Mouse (Mus musculus): ENCODE measurements at regions not wholly inside any gene's neighbourhood (a gene's known extent, or its start where the extent isn't known, plus 50 kb on each side); places are given as distances from the start of the nearest gene placed in this dataset.
A peak's percentile ranks its signal among the peaks of the same experiment; 100 is the strongest.

DNA sequence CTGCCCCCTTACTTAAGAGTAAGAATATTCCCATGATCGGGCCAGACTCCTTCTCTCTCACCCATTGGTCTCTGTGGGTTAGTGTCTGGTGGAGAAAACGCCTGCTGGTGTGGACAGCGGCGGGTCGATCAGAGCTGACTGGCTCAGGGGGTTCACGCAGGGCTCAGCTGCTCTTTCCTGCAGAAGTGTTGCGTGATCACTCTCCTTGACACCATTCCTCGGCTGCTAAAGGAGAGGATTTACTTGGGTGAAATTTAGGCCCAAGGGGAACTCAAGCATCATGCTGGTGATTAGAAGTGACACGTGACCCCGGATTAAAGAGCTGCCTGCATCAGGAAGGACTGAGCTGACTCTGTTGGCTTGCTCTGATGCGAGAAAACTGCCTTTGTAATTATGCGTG is 240.9 kb downstream of the Gm826 start:
- no peak for ATAC-seq (ENCODE audit: low FRiP score)
- no peak for DNase-seq (ENCODE audit: low spot score)
- no peak overlapping the region for H3K4me2 ChIP-seq (ENCODE audit: low read depth, low read length, poor library complexity, severe bottlenecking)
- no peaks in the 10 kb centered on the region for H3K9me3 ChIP-seq (ENCODE audit: low read length)
- no peak overlapping the region for H3K4me3 ChIP-seq (ENCODE audit: low read depth, low read length)
- H3K27ac ChIP-seq (ENCODE audit: low read depth, low read length): no peak overlapping the region
- no peaks in the 10 kb centered on the region for H3K36me3 ChIP-seq (ENCODE audit: insufficient read depth, low read length)
- H3K4me1 ChIP-seq (ENCODE audit: insufficient read depth, low read length): no peaks in the 10 kb centered on the region
- 12% methylated on average over 12 of the region's 12 CpGs for WGBS
- no peak for TF ChIP-seq CTCF (IDR thresholded peaks at IDR 0.05)
- no peak overlapping the region for H3K9ac ChIP-seq (replicated peaks; ENCODE audit: low read length, poor library complexity, severe bottlenecking)
- H3K27me3 ChIP-seq (ENCODE audit: insufficient read depth, low read length): no peaks in the 10 kb centered on the region

- H3K9me3 ChIP-seq (ENCODE audit: low read length): no peaks in the 10 kb centered on the region
- H3K9ac ChIP-seq (replicated peaks; ENCODE audit: low read length, poor library complexity, severe bottlenecking): no peak overlapping the region
- H3K27ac ChIP-seq (ENCODE audit: low read depth, low read length): no peak overlapping the region
- DNase-seq (ENCODE audit: low spot score) (peak; percentile 24), ATAC-seq (ENCODE audit: low FRiP score) (no peak)
- H3K4me2 ChIP-seq (ENCODE audit: low read depth, low read length, poor library complexity, severe bottlenecking): no peak overlapping the region
- H3K27me3 ChIP-seq (ENCODE audit: insufficient read depth, low read length): no peaks in the 10 kb centered on the region
- WGBS: 64% methylated on average over 4 of the region's 4 CpGs
- H3K4me3 ChIP-seq (ENCODE audit: low read depth, low read length): no peak overlapping the region
- TF ChIP-seq CTCF (IDR thresholded peaks at IDR 0.05): no peak
- no peaks in the 10 kb centered on the region for H3K4me1 ChIP-seq (ENCODE audit: insufficient read depth, low read length)
- H3K36me3 ChIP-seq (ENCODE audit: insufficient read depth, low read length): no peaks in the 10 kb centered on the region
These were observed 248.0 kb downstream of the Gm826 start for GRCm38 (mm10) chr2:160085999-160086398.

GRCm38 (mm10) chr2:160083674-160084073 is 250.3 kb downstream of the Gm826 start:
- Histone ChIP-seq H3K4me1 (ENCODE audit: insufficient read depth, low read length) (no peaks in the 10 kb centered on the region), H3K27me3 (ENCODE audit: insufficient read depth, low read length) (no peaks in the 10 kb centered on the region), H3K9me3 (ENCODE audit: low read length) (no peaks in the 10 kb centered on the region), H3K36me3 (ENCODE audit: insufficient read depth, low read length) (no peaks in the 10 kb centered on the region), H3K4me2 (ENCODE audit: low read depth, low read length, poor library complexity, severe bottlenecking) (no peak overlapping the region), H3K9ac (replicated peaks; ENCODE audit: low read length, poor library complexity, severe bottlenecking) (no peak overlapping the region), H3K4me3 (ENCODE audit: low read depth, low read length) (no peak overlapping the region), H3K27ac (ENCODE audit: low read depth, low read length) (no peak overlapping the region)
- no peak for DNase-seq (ENCODE audit: low spot score)
- no peak for ATAC-seq (ENCODE audit: low FRiP score)
- TF ChIP-seq CTCF (IDR thresholded peaks at IDR 0.05): no peak
- WGBS: 88% methylated on average over 4 of the region's 4 CpGs

DNA sequence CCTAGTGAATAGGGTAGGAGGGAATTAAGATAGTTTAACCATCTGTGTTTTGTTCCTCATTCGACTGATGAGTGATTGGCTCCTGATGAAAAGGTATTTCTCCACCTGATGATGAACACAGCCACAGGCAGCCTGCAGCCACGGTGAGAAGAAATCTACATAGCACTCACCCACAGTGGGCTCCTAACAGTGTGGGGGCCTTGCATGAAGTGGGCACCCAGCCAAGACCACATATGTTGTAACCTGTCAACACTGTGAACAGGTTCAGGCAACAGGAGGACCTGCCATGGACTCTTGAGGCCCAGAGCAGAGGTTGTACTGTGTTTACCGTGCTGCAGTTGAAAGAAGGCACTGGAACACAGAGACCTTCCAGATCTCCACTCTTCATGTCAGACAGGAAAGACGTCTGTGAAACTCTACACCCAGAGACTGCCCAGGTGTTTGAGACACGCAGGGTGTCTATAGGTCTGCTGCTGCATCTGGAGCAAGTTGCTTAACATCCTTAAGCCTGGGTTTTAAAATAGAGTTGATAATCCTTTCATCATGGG is 251.8 kb downstream of the Gm826 start:
- Histone ChIP-seq H3K27me3 (ENCODE audit: insufficient read depth, low read length) (no peaks in the 10 kb centered on the region), H3K9ac (replicated peaks; ENCODE audit: low read length, poor library complexity, severe bottlenecking) (no peak overlapping the region), H3K9me3 (ENCODE audit: low read length) (no peaks in the 10 kb centered on the region), H3K4me3 (ENCODE audit: low read depth, low read length) (no peak overlapping the region), H3K4me2 (ENCODE audit: low read depth, low read length, poor library complexity, severe bottlenecking) (no peak overlapping the region), H3K27ac (ENCODE audit: low read depth, low read length) (no peak overlapping the region), H3K36me3 (ENCODE audit: insufficient read depth, low read length) (no peaks in the 10 kb centered on the region), H3K4me1 (ENCODE audit: insufficient read depth, low read length) (no peaks in the 10 kb centered on the region)
- no peak for ATAC-seq (ENCODE audit: low FRiP score)
- 66% methylated on average over 5 of the region's 5 CpGs for WGBS
- DNase-seq (ENCODE audit: low spot score): no peak
- TF ChIP-seq CTCF (IDR thresholded peaks at IDR 0.05): no peak

DNA sequence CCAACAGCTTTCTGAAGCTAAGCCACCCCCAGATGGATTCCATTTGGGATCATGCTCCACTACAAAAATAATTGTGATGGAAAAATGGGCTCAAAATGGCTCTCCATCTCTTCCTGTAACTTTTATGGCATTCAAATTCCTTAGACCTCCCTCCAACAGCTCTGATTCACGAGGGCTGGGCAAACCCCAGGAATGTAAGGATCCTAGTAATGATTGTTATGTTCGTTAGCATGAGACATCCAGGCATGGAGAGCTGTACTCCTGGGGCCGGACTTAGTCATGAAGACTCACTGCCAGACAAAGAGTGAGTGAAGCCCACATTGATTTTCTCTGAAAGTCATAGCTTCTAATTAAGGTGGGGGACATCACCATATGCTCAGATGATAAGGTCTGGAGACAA is 258.3 kb downstream of the Gm826 start:
- H3K4me2 ChIP-seq (ENCODE audit: low read depth, low read length, poor library complexity, severe bottlenecking): no peak overlapping the region
- no peaks in the 10 kb centered on the region for H3K36me3 ChIP-seq (ENCODE audit: insufficient read depth, low read length)
- H3K27me3 ChIP-seq (ENCODE audit: insufficient read depth, low read length): 0 out of 2 replicates have a peak, but pooled peaks cover under 1% of the 10 kb centered on the region
- H3K4me3 ChIP-seq (ENCODE audit: low read depth, low read length): no peak overlapping the region
- H3K27ac ChIP-seq (ENCODE audit: low read depth, low read length): no peak overlapping the region
- H3K9me3 ChIP-seq (ENCODE audit: low read length): no peaks in the 10 kb centered on the region
- no peaks in the 10 kb centered on the region for H3K4me1 ChIP-seq (ENCODE audit: insufficient read depth, low read length)
- WGBS: 86% methylated on average over 3 of the region's 3 CpGs
- no peak for ATAC-seq (ENCODE audit: low FRiP score)
- no peak for TF ChIP-seq CTCF (IDR thresholded peaks at IDR 0.05)
- DNase-seq (ENCODE audit: low spot score): no peak
- no peak overlapping the region for H3K9ac ChIP-seq (replicated peaks; ENCODE audit: low read length, poor library complexity, severe bottlenecking)

GRCm38 (mm10) chr2:160070441-160070840 is 263.5 kb downstream of the Gm826 start:
- 88% methylated on average over 2 of the region's 2 CpGs for WGBS
- DNase-seq (ENCODE audit: low spot score): no peak
- no peak for ATAC-seq (ENCODE audit: low FRiP score)

More at GRCm38 (mm10) chr2:160070441-160070840, 263.5 kb downstream of the Gm826 start:
- H3K4me1 ChIP-seq (ENCODE audit: insufficient read depth, low read length): 0 out of 2 replicates have a peak, but pooled peaks cover 2% of the 10 kb centered on the region
- H3K9me3 ChIP-seq (ENCODE audit: low read length): no peaks in the 10 kb centered on the region
- 0 out of 2 replicates have a peak, but pooled peaks cover 3% of the 10 kb centered on the region for H3K27me3 ChIP-seq (ENCODE audit: insufficient read depth, low read length)
- H3K4me3 ChIP-seq (ENCODE audit: low read depth, low read length): no peak overlapping the region
- H3K4me2 ChIP-seq (ENCODE audit: low read depth, low read length, poor library complexity, severe bottlenecking): no peak overlapping the region
- no peak overlapping the region for H3K27ac ChIP-seq (ENCODE audit: low read depth, low read length)
- no peak overlapping the region for H3K9ac ChIP-seq (replicated peaks; ENCODE audit: low read length, poor library complexity, severe bottlenecking)
- H3K36me3 ChIP-seq (ENCODE audit: insufficient read depth, low read length): no peaks in the 10 kb centered on the region
- TF ChIP-seq CTCF (IDR thresholded peaks at IDR 0.05): no peak
